12 mouse cellular contexts compared by ENCODE assay signal in the genomic region with DNA sequence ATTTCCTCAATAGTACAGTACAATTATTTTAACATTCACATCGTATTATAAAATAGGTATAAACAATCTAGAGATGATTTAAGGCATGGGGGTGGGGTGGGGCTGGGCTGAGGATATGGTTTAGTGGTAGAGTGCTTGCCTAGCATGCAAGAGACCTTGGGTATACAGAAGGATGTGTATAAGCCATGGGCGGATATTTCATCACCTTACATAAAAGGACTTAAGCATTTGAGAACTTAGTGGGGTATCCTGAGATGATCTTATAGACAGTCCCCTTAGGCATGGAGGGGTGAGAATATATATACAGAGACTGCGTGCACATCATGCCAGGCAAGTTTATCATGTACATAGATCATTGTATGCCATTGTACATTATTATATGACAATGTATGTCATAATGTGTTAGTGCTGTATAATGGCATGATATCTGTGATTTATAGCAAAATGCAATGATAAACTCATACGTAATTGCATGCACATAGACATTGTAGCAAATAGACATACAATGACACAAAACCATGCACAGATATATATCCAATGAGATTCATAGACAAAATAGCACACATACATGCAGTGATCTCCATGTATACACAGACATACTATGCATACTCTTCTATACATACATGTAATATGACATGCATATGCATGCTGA. TPM values are rescaled to one million over a fixed set of nuclear protein-coding genes. Genes with fewer than 3 reads are reported as not detected.
A peak's percentile ranks its signal among the peaks of the same experiment; 100 is the strongest.
DNase-seq lines count a peak whose midpoint lies in the region; ATAC-seq and TF ChIP-seq lines count a peak whose summit lies in the region.
"Had no signal": no experiment of that assay in that cellular context is flagged by ENCODE, and none has a peak within 500 bp of the region (broad histone marks: within the 10 kb centered on the region; RNA-seq: fewer than 3 reads in every experiment).

No protein-coding gene starts in this region.

- intact Hi-C loops in left cerebral cortex, adult 2 months (cut with DNase I) = no loop called here

- H3K27ac ChIP-seq in left cerebral cortex, adult 2 months = peak overlapping the region; percentile 16; the same call in 1 of the 2 replicates
- H3K27ac ChIP-seq in liver, embryonic 11.5 days (ENCODE audit: low read depth, low read length) = peak overlapping the region; percentile 100
- no peak overlapping the region for H3K27ac ChIP-seq in intestine, embryonic 15.5 days
- H3K27ac ChIP-seq: heart, embryonic 15.5 days; stomach, postnatal 0 days had no signal

- ATAC-seq in liver, embryonic 11.5 days (replicated peaks; ENCODE audit: low FRiP score) = peak; percentile 49
- ATAC-seq in intestine, embryonic 15.5 days = no peak

- peaks cover 10% of the 10 kb centered on the region; the same call in 1 of the 2 replicates for H3K36me3 ChIP-seq in liver, embryonic 11.5 days (ENCODE audit: control insufficient read depth, insufficient read depth, low read length)
- H3K36me3 ChIP-seq in splenic B cell, adult 2 months (ENCODE audit: control insufficient read depth, insufficient read depth, low read length, poor library complexity, severe bottlenecking) = peaks cover 27% of the 10 kb centered on the region
- no peaks in the 10 kb centered on the region for H3K36me3 ChIP-seq in intestine, embryonic 15.5 days
- H3K36me3 ChIP-seq: heart, embryonic 15.5 days had no signal

- H3K27me3 ChIP-seq in liver, embryonic 11.5 days (replicated peaks; ENCODE audit: control insufficient read depth, insufficient read depth, low read length) = peaks cover 42% of the 10 kb centered on the region
- H3K27me3 ChIP-seq in splenic B cell, adult 2 months (ENCODE audit: control insufficient read depth, insufficient read depth, low read length, poor library complexity, severe bottlenecking) = no peaks in the 10 kb centered on the region
- peaks cover 40% of the 10 kb centered on the region for H3K27me3 ChIP-seq in intestine, embryonic 15.5 days (replicated peaks)

- no peak for TF ChIP-seq CTCF in left cerebral cortex, adult 2 months (IDR thresholded peaks at IDR 0.05)

- DNase-seq in left cerebral cortex, adult 2 months (ENCODE audit: extremely low spot score in 1 of 2, low spot score in 2 of 2) = no peak
- DNase-seq in left cerebral cortex, adult 11 months (ENCODE audit: low spot score) = no peak
- peak; percentile 76 for DNase-seq in CD4-positive, CD25-positive, alpha-beta regulatory T cell, adult 2 months (ENCODE audit: low read depth, low spot score)
- DNase-seq in liver, embryonic 11.5 days (ENCODE audit: low spot score) = peak; percentile 39
- peak; percentile 66 for DNase-seq in splenic B cell, adult 2 months (ENCODE audit: low read depth, low spot score)
- no peak for DNase-seq in kidney, postnatal 36 days
- DNase-seq in right cerebral cortex, adult 18-20 months = no peak
- DNase-seq: kidney, postnatal 4 days had no signal

- H3K9ac ChIP-seq in liver, embryonic 11.5 days (ENCODE audit: low read depth, low read length) = no peak overlapping the region
- no peak overlapping the region for H3K9ac ChIP-seq in intestine, embryonic 15.5 days
- H3K9ac ChIP-seq: heart, embryonic 15.5 days had no signal

- 48% methylated on average over 4 of the region's 4 CpGs for WGBS in liver, embryonic 11.5 days
- WGBS in intestine, embryonic 15.5 days = 65% methylated on average over 4 of the region's 4 CpGs

- no peaks in the 10 kb centered on the region for H3K9me3 ChIP-seq in liver, embryonic 11.5 days (ENCODE audit: control insufficient read depth, low read length)
- no peaks in the 10 kb centered on the region for H3K9me3 ChIP-seq in intestine, embryonic 15.5 days
- H3K9me3 ChIP-seq: heart, embryonic 15.5 days had no signal

- H3K4me3 ChIP-seq in left cerebral cortex, adult 2 months = no peak overlapping the region
- H3K4me3 ChIP-seq in liver, embryonic 11.5 days (ENCODE audit: low read depth, low read length) = no peak overlapping the region
- no peak overlapping the region for H3K4me3 ChIP-seq in intestine, embryonic 15.5 days (replicated peaks)
- H3K4me3 ChIP-seq: heart, embryonic 15.5 days had no signal

- peaks cover 13% of the 10 kb centered on the region for H3K4me1 ChIP-seq in liver, embryonic 11.5 days (replicated peaks; ENCODE audit: control insufficient read depth, insufficient read depth, low read length)
- H3K4me1 ChIP-seq in intestine, embryonic 15.5 days (replicated peaks) = peaks cover 7% of the 10 kb centered on the region

- H3K4me2 ChIP-seq in liver, embryonic 11.5 days = no peak overlapping the region
- no peak overlapping the region for H3K4me2 ChIP-seq in intestine, embryonic 15.5 days (replicated peaks)
- H3K4me2 ChIP-seq: heart, embryonic 15.5 days had no signal

RNA-seq across cellular contexts. Expression of gene Tspoap1, which starts 1.3 kb away (rescaled TPM):
- total RNA-seq in left cerebral cortex, adult 2 months (2021) = 100 to 1,000 TPM; 190 to 202 TPM
- polyA plus RNA-seq in liver, embryonic 11.5 days (2014; fragmentation: Nextera tagmentation; extraction: Ambion mirVana) = 7.7 and 9.3 TPM in 2 replicates
- 0.96 and 1.5 TPM in 2 replicates for polyA plus RNA-seq in intestine, embryonic 15.5 days (2015; fragmentation: Nextera tagmentation; extraction: Ambion mirVana)
- total RNA-seq: gastrocnemius, adult 8-10 months had no signal

RNA-seq across cellular contexts. Expression of gene Supt4a, which starts 21.7 kb away (rescaled TPM):
- 10 to 100 TPM; 66.3 to 82.3 TPM for total RNA-seq in left cerebral cortex, adult 2 months (2021)
- polyA plus RNA-seq in liver, embryonic 11.5 days (2014; fragmentation: Nextera tagmentation; extraction: Ambion mirVana) = 233 and 240 TPM in 2 replicates
- 117 and 121 TPM in 2 replicates for polyA plus RNA-seq in intestine, embryonic 15.5 days (2015; fragmentation: Nextera tagmentation; extraction: Ambion mirVana)

RNA-seq across cellular contexts. Expression of gene Mpo, which starts 34.3 kb away (rescaled TPM):
- total RNA-seq in left cerebral cortex, adult 2 months (2021) = not detected
- 190 and 206 TPM in 2 replicates for polyA plus RNA-seq in liver, embryonic 11.5 days (2014; fragmentation: Nextera tagmentation; extraction: Ambion mirVana)
- polyA plus RNA-seq in intestine, embryonic 15.5 days (2015; fragmentation: Nextera tagmentation; extraction: Ambion mirVana) = 2.9 and 5.9 TPM in 2 replicates
- total RNA-seq: gastrocnemius, adult 8-10 months had no signal

Comparison
In these comparisons a context has a peak if more than half of its experiments do, and no peak if none do; other contexts are left out.
1. DNase-seq: peak in CD4-positive, CD25-positive, alpha-beta regulatory T cell, adult 2 months (single experiment), liver, embryonic 11.5 days (single experiment) and splenic B cell, adult 2 months (single experiment); none in left cerebral cortex, adult 2 months (0 of 2), left cerebral cortex, adult 11 months (single experiment), kidney, postnatal 36 days (0 of 2) and right cerebral cortex, adult 18-20 months (single experiment).
2. RNA of gene Mpo, which starts 34.3 kb away (polyA plus RNA-seq): 190 to 206 TPM in liver, embryonic 11.5 days; 2.9 to 5.9 TPM in intestine, embryonic 15.5 days; every median in the first group is over 10 times any median in the second.